Mouse (Mus musculus): ENCODE measurements around the gene Sapcd1. TPM values are rescaled to one million over a fixed set of nuclear protein-coding genes. Genes with fewer than 3 reads are reported as not detected.

Gene Sapcd1
- polyA plus RNA-seq (2014; fragmentation: Illumina TruSeq; extraction: RNeasy Lipid Tissue Mini Kit (QIAGEN cat#74804); ENCODE audit: low read depth, low replicate concordance), result not detected

GRCm38 (mm10) chr17:35027277-35028068 is at the start of gene Sapcd1:
Gene Sapcd1, minus strand, starts transcription at chr17:35028016.

GRCm38 (mm10) chr17:35076507-35077176 is 48.8 kb upstream of the Sapcd1 start, which contains the start of gene Ly6g6e:
Gene Ly6g6e, plus strand, starts transcription at chr17:35076902.

GRCm38 (mm10) chr17:35066084-35066483 is 38.3 kb upstream of the Sapcd1 start, which contains the start of gene Mpig6b:
Gene Mpig6b, minus strand, starts transcription at chr17:35066184.

GRCm38 (mm10) chr17:35064951-35065947 is 37.4 kb upstream of the Sapcd1 start, which contains the start of gene Ly6g6c:
Gene Ly6g6c, plus strand, starts transcription at chr17:35065388.

GRCm38 (mm10) chr17:35058911-35059892 is 31.4 kb upstream of the Sapcd1 start, which contains the start of gene Ddah2:
Gene Ddah2, plus strand, starts transcription at chr17:35059035.

GRCm38 (mm10) chr17:35049561-35050016 is 21.8 kb upstream of the Sapcd1 start, which contains the start of gene Clic1:
Gene Clic1, plus strand, starts transcription at chr17:35049966.

GRCm38 (mm10) chr17:35046681-35047455 is 19.1 kb upstream of the Sapcd1 start, which contains the start of gene Msh5:
Gene Msh5, minus strand, starts transcription at chr17:35046745.

GRCm38 (mm10) chr17:35016376-35016775 is 11.4 kb downstream of the Sapcd1 start, which contains the start of gene Vwa7:
Gene Vwa7, plus strand, starts transcription at chr17:35016579.

GRCm38 (mm10) chr17:35000717-35001451 is 26.9 kb downstream of the Sapcd1 start, which contains the start of gene Vars:
Gene Vars, plus strand, starts transcription at chr17:35000987.

GRCm38 (mm10) chr17:34981690-34982180 is 46.1 kb downstream of the Sapcd1 start, which contains the start of gene Lsm2:
Gene Lsm2, plus strand, starts transcription at chr17:34981862.

Other genes starting within 250 kb of the Sapcd1 start
- not detected for gene Cyp21a1, start 223.5 kb downstream of the Sapcd1 start, polyA plus RNA-seq (2014; fragmentation: Illumina TruSeq; extraction: RNeasy Lipid Tissue Mini Kit (QIAGEN cat#74804); ENCODE audit: low read depth, low replicate concordance)
- 3.5 TPM for gene Stk19, start 191.1 kb downstream of the Sapcd1 start, polyA plus RNA-seq (2014; fragmentation: Illumina TruSeq; extraction: RNeasy Lipid Tissue Mini Kit (QIAGEN cat#74804); ENCODE audit: low read depth, low replicate concordance)
- gene Dxo, start 191.0 kb downstream of the Sapcd1 start, polyA plus RNA-seq (2014; fragmentation: Illumina TruSeq; extraction: RNeasy Lipid Tissue Mini Kit (QIAGEN cat#74804); ENCODE audit: low read depth, low replicate concordance), result 3.6 TPM
- 3.2 TPM for gene Skiv2l, start 177.8 kb downstream of the Sapcd1 start, polyA plus RNA-seq (2014; fragmentation: Illumina TruSeq; extraction: RNeasy Lipid Tissue Mini Kit (QIAGEN cat#74804); ENCODE audit: low read depth, low replicate concordance)
- 1.5 TPM for gene Nelfe, start 177.6 kb downstream of the Sapcd1 start, polyA plus RNA-seq (2014; fragmentation: Illumina TruSeq; extraction: RNeasy Lipid Tissue Mini Kit (QIAGEN cat#74804); ENCODE audit: low read depth, low replicate concordance)
- 281 TPM for gene Cfb, start 165.5 kb downstream of the Sapcd1 start, polyA plus RNA-seq (2014; fragmentation: Illumina TruSeq; extraction: RNeasy Lipid Tissue Mini Kit (QIAGEN cat#74804); ENCODE audit: low read depth, low replicate concordance)
- gene Zbtb12, start 148.5 kb downstream of the Sapcd1 start, polyA plus RNA-seq (2014; fragmentation: Illumina TruSeq; extraction: RNeasy Lipid Tissue Mini Kit (QIAGEN cat#74804); ENCODE audit: low read depth, low replicate concordance), result 0.69 TPM
- gene Gm20547, start 146.0 kb downstream of the Sapcd1 start, polyA plus RNA-seq (2014; fragmentation: Illumina TruSeq; extraction: RNeasy Lipid Tissue Mini Kit (QIAGEN cat#74804); ENCODE audit: low read depth, low replicate concordance), result 33.6 TPM
- 24.6 TPM for gene C2, start 129.8 kb downstream of the Sapcd1 start, polyA plus RNA-seq (2014; fragmentation: Illumina TruSeq; extraction: RNeasy Lipid Tissue Mini Kit (QIAGEN cat#74804); ENCODE audit: low read depth, low replicate concordance)
- gene Ehmt2, start 129.5 kb downstream of the Sapcd1 start, polyA plus RNA-seq (2014; fragmentation: Illumina TruSeq; extraction: RNeasy Lipid Tissue Mini Kit (QIAGEN cat#74804); ENCODE audit: low read depth, low replicate concordance), result 7.4 TPM
- gene Slc44a4, start 113.5 kb downstream of the Sapcd1 start, polyA plus RNA-seq (2014; fragmentation: Illumina TruSeq; extraction: RNeasy Lipid Tissue Mini Kit (QIAGEN cat#74804); ENCODE audit: low read depth, low replicate concordance), result not detected
- gene Neu1, start 96.8 kb downstream of the Sapcd1 start, polyA plus RNA-seq (2014; fragmentation: Illumina TruSeq; extraction: RNeasy Lipid Tissue Mini Kit (QIAGEN cat#74804); ENCODE audit: low read depth, low replicate concordance), result 3.7 TPM
- gene Hspa1b, start 68.8 kb downstream of the Sapcd1 start, polyA plus RNA-seq (2014; fragmentation: Illumina TruSeq; extraction: RNeasy Lipid Tissue Mini Kit (QIAGEN cat#74804); ENCODE audit: low read depth, low replicate concordance), result 1.3 TPM
- gene Gm20481, start 58.1 kb downstream of the Sapcd1 start, polyA plus RNA-seq (2014; fragmentation: Illumina TruSeq; extraction: RNeasy Lipid Tissue Mini Kit (QIAGEN cat#74804); ENCODE audit: low read depth, low replicate concordance), result not detected
- not detected for gene Hspa1a, start 55.9 kb downstream of the Sapcd1 start, polyA plus RNA-seq (2014; fragmentation: Illumina TruSeq; extraction: RNeasy Lipid Tissue Mini Kit (QIAGEN cat#74804); ENCODE audit: low read depth, low replicate concordance)
- not detected for gene Hspa1l, start 55.3 kb downstream of the Sapcd1 start, polyA plus RNA-seq (2014; fragmentation: Illumina TruSeq; extraction: RNeasy Lipid Tissue Mini Kit (QIAGEN cat#74804); ENCODE audit: low read depth, low replicate concordance)
- 12.7 TPM for gene Lsm2, start 46.2 kb downstream of the Sapcd1 start, polyA plus RNA-seq (2014; fragmentation: Illumina TruSeq; extraction: RNeasy Lipid Tissue Mini Kit (QIAGEN cat#74804); ENCODE audit: low read depth, low replicate concordance)
- gene Vars, start 27.0 kb downstream of the Sapcd1 start, polyA plus RNA-seq (2014; fragmentation: Illumina TruSeq; extraction: RNeasy Lipid Tissue Mini Kit (QIAGEN cat#74804); ENCODE audit: low read depth, low replicate concordance), result 1.2 TPM
- not detected for gene Vwa7, start 11.4 kb downstream of the Sapcd1 start, polyA plus RNA-seq (2014; fragmentation: Illumina TruSeq; extraction: RNeasy Lipid Tissue Mini Kit (QIAGEN cat#74804); ENCODE audit: low read depth, low replicate concordance)
- 1.1 TPM for gene Msh5, start 18.7 kb upstream of the Sapcd1 start, polyA plus RNA-seq (2014; fragmentation: Illumina TruSeq; extraction: RNeasy Lipid Tissue Mini Kit (QIAGEN cat#74804); ENCODE audit: low read depth, low replicate concordance)
- 5.7 TPM for gene Clic1, start 21.9 kb upstream of the Sapcd1 start, polyA plus RNA-seq (2014; fragmentation: Illumina TruSeq; extraction: RNeasy Lipid Tissue Mini Kit (QIAGEN cat#74804); ENCODE audit: low read depth, low replicate concordance)
- not detected for gene Ddah2, start 31.0 kb upstream of the Sapcd1 start, polyA plus RNA-seq (2014; fragmentation: Illumina TruSeq; extraction: RNeasy Lipid Tissue Mini Kit (QIAGEN cat#74804); ENCODE audit: low read depth, low replicate concordance)
- not detected for gene Ly6g6c, start 37.4 kb upstream of the Sapcd1 start, polyA plus RNA-seq (2014; fragmentation: Illumina TruSeq; extraction: RNeasy Lipid Tissue Mini Kit (QIAGEN cat#74804); ENCODE audit: low read depth, low replicate concordance)
- not detected for gene Mpig6b, start 38.2 kb upstream of the Sapcd1 start, polyA plus RNA-seq (2014; fragmentation: Illumina TruSeq; extraction: RNeasy Lipid Tissue Mini Kit (QIAGEN cat#74804); ENCODE audit: low read depth, low replicate concordance)
- not detected for gene Ly6g6e, start 48.9 kb upstream of the Sapcd1 start, polyA plus RNA-seq (2014; fragmentation: Illumina TruSeq; extraction: RNeasy Lipid Tissue Mini Kit (QIAGEN cat#74804); ENCODE audit: low read depth, low replicate concordance)
- not detected for gene Ly6g6d, start 50.0 kb upstream of the Sapcd1 start, polyA plus RNA-seq (2014; fragmentation: Illumina TruSeq; extraction: RNeasy Lipid Tissue Mini Kit (QIAGEN cat#74804); ENCODE audit: low read depth, low replicate concordance)
- gene Ly6g6f, start 57.6 kb upstream of the Sapcd1 start, polyA plus RNA-seq (2014; fragmentation: Illumina TruSeq; extraction: RNeasy Lipid Tissue Mini Kit (QIAGEN cat#74804); ENCODE audit: low read depth, low replicate concordance), result not detected
- 4.4 TPM for gene Abhd16a, start 61.2 kb upstream of the Sapcd1 start, polyA plus RNA-seq (2014; fragmentation: Illumina TruSeq; extraction: RNeasy Lipid Tissue Mini Kit (QIAGEN cat#74804); ENCODE audit: low read depth, low replicate concordance)
- gene Ly6g5c, start 80.3 kb upstream of the Sapcd1 start, polyA plus RNA-seq (2014; fragmentation: Illumina TruSeq; extraction: RNeasy Lipid Tissue Mini Kit (QIAGEN cat#74804); ENCODE audit: low read depth, low replicate concordance), result not detected
- not detected for gene Ly6g5b, start 87.4 kb upstream of the Sapcd1 start, polyA plus RNA-seq (2014; fragmentation: Illumina TruSeq; extraction: RNeasy Lipid Tissue Mini Kit (QIAGEN cat#74804); ENCODE audit: low read depth, low replicate concordance)
- gene Gpank1, start 93.4 kb upstream of the Sapcd1 start, polyA plus RNA-seq (2014; fragmentation: Illumina TruSeq; extraction: RNeasy Lipid Tissue Mini Kit (QIAGEN cat#74804); ENCODE audit: low read depth, low replicate concordance), result 1.4 TPM
- gene Csnk2b, start 94.0 kb upstream of the Sapcd1 start, polyA plus RNA-seq (2014; fragmentation: Illumina TruSeq; extraction: RNeasy Lipid Tissue Mini Kit (QIAGEN cat#74804); ENCODE audit: low read depth, low replicate concordance), result 97.4 TPM
- 1.3 TPM for gene D17H6S53E, start 98.4 kb upstream of the Sapcd1 start, polyA plus RNA-seq (2014; fragmentation: Illumina TruSeq; extraction: RNeasy Lipid Tissue Mini Kit (QIAGEN cat#74804); ENCODE audit: low read depth, low replicate concordance)
- gene Apom, start 104.0 kb upstream of the Sapcd1 start, polyA plus RNA-seq (2014; fragmentation: Illumina TruSeq; extraction: RNeasy Lipid Tissue Mini Kit (QIAGEN cat#74804); ENCODE audit: low read depth, low replicate concordance), result 85.5 TPM
- gene Bag6, start 107.2 kb upstream of the Sapcd1 start, polyA plus RNA-seq (2014; fragmentation: Illumina TruSeq; extraction: RNeasy Lipid Tissue Mini Kit (QIAGEN cat#74804); ENCODE audit: low read depth, low replicate concordance), result 5.2 TPM
- 3.7 TPM for gene Prrc2a, start 136.9 kb upstream of the Sapcd1 start, polyA plus RNA-seq (2014; fragmentation: Illumina TruSeq; extraction: RNeasy Lipid Tissue Mini Kit (QIAGEN cat#74804); ENCODE audit: low read depth, low replicate concordance)
- 7.5 TPM for gene Aif1, start 148.1 kb upstream of the Sapcd1 start, polyA plus RNA-seq (2014; fragmentation: Illumina TruSeq; extraction: RNeasy Lipid Tissue Mini Kit (QIAGEN cat#74804); ENCODE audit: low read depth, low replicate concordance)
- gene Lst1, start 160.4 kb upstream of the Sapcd1 start, polyA plus RNA-seq (2014; fragmentation: Illumina TruSeq; extraction: RNeasy Lipid Tissue Mini Kit (QIAGEN cat#74804); ENCODE audit: low read depth, low replicate concordance), result not detected
- gene Ltb, start 166.4 kb upstream of the Sapcd1 start, polyA plus RNA-seq (2014; fragmentation: Illumina TruSeq; extraction: RNeasy Lipid Tissue Mini Kit (QIAGEN cat#74804); ENCODE audit: low read depth, low replicate concordance), result not detected
- gene Tnf, start 174.0 kb upstream of the Sapcd1 start, polyA plus RNA-seq (2014; fragmentation: Illumina TruSeq; extraction: RNeasy Lipid Tissue Mini Kit (QIAGEN cat#74804); ENCODE audit: low read depth, low replicate concordance), result 0.26 TPM
- gene Lta, start 177.3 kb upstream of the Sapcd1 start, polyA plus RNA-seq (2014; fragmentation: Illumina TruSeq; extraction: RNeasy Lipid Tissue Mini Kit (QIAGEN cat#74804); ENCODE audit: low read depth, low replicate concordance), result not detected
- not detected for gene Gm16181, start 192.8 kb upstream of the Sapcd1 start, polyA plus RNA-seq (2014; fragmentation: Illumina TruSeq; extraction: RNeasy Lipid Tissue Mini Kit (QIAGEN cat#74804); ENCODE audit: low read depth, low replicate concordance)
- 2.6 TPM for gene Atp6v1g2, start 205.6 kb upstream of the Sapcd1 start, polyA plus RNA-seq (2014; fragmentation: Illumina TruSeq; extraction: RNeasy Lipid Tissue Mini Kit (QIAGEN cat#74804); ENCODE audit: low read depth, low replicate concordance)
- 0.87 TPM for gene Nfkbil1, start 207.8 kb upstream of the Sapcd1 start, polyA plus RNA-seq (2014; fragmentation: Illumina TruSeq; extraction: RNeasy Lipid Tissue Mini Kit (QIAGEN cat#74804); ENCODE audit: low read depth, low replicate concordance)
- 7.4 TPM for gene Ddx39b, start 213.7 kb upstream of the Sapcd1 start, polyA plus RNA-seq (2014; fragmentation: Illumina TruSeq; extraction: RNeasy Lipid Tissue Mini Kit (QIAGEN cat#74804); ENCODE audit: low read depth, low replicate concordance)
- gene H2-D1, start 234.7 kb upstream of the Sapcd1 start, polyA plus RNA-seq (2014; fragmentation: Illumina TruSeq; extraction: RNeasy Lipid Tissue Mini Kit (QIAGEN cat#74804); ENCODE audit: low read depth, low replicate concordance), result 78.7 TPM